Mouse (Mus musculus) duodenum, adult 2 months (tissue): ENCODE results near the gene Olfr944. TPM values are rescaled to one million over a fixed set of nuclear protein-coding genes. Genes with fewer than 3 reads are reported as not detected.

Experiments used
- polyA plus RNA-seq: library from polyadenylated mRNA; depleted of rRNA; stranded (reverse); fragments of >200 nt; gene quantifications from 2 replicates; pipeline ENCODE4 v1.2.3, GENCODE M21; 2012; ENCODE audit warnings: low replicate concordance; rRNA removed

Olfr944 gene
- polyA plus RNA-seq, result not detected in 2 replicates

DNA sequence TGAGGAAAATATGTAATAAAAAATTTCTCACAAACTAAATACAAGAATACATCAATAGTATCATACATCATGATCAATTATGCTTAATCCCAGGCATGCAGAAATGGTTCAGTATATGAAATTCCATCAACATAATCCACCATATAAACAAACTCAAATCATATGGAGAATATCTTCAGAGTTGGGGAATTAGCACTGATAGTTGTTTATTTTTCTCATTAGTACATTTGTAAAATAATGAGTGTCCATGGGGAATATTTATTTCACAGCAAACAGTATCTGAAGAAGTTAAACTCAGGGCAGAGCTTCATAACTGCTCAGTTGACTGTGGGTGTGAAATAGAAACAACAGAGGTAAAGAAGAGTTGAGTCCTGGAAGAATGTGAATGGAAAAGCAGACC lies at the start of gene Olfr944:
Gene Olfr944 (plus strand): TSS at position 301 of the 400 bp plus-strand sequence.

DNA sequence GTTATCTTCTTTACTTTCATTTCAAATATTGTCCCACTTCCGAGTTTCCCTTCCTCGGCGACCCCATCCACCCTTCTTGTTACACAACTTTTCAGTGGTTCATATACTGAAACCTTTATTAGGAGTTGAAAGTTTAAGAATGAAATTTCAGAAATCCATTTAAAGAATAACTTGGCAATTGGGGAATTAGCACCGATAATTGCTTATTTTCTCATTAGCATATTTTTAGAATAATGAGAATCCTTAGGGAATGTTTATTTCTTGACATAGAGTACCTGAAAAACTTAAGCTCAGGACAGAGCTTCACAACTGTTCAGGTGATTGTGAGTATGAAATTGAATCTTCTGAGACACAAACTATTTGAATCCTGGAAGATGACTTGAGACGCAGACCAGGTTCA lies 35.7 kb upstream of the Olfr944 start, which contains the start of gene Olfr943:
Gene Olfr943 (plus strand): TSS at position 301 of the 400 bp plus-strand sequence.

GRCm38 (mm10) chr9:39249894-39250293 lies 48.2 kb downstream of the Olfr944 start, which contains the start of gene Olfr1537:
Olfr1537 (minus strand) TSS chr9:39249994.

Other genes starting within 250 kb of the Olfr944 start
- gene Olfr933, start 229.6 kb upstream of the Olfr944 start, polyA plus RNA-seq, result not detected in 2 replicates
- not detected in 2 replicates for gene Olfr934, start 213.6 kb upstream of the Olfr944 start, polyA plus RNA-seq
- gene Olfr935, start 202.2 kb upstream of the Olfr944 start, polyA plus RNA-seq, result not detected in 2 replicates
- not detected in 2 replicates for gene Olfr146, start 178.5 kb upstream of the Olfr944 start, polyA plus RNA-seq
- gene Olfr937, start 137.0 kb upstream of the Olfr944 start, polyA plus RNA-seq, result not detected in 2 replicates
- gene Olfr938, start 123.0 kb upstream of the Olfr944 start, polyA plus RNA-seq, result not detected in 2 replicates
- gene Olfr27, start 73.8 kb upstream of the Olfr944 start, polyA plus RNA-seq, result not detected in 2 replicates
- gene Olfr943, start 35.6 kb upstream of the Olfr944 start, polyA plus RNA-seq, result not detected in 2 replicates
- gene Olfr1537, start 48.1 kb downstream of the Olfr944 start, polyA plus RNA-seq, result not detected in 2 replicates
- gene Olfr945, start 74.9 kb downstream of the Olfr944 start, polyA plus RNA-seq, result not detected in 2 replicates
- not detected in 2 replicates for gene Olfr948, start 124.1 kb downstream of the Olfr944 start, polyA plus RNA-seq
- not detected in 2 replicates for gene Olfr951, start 185.5 kb downstream of the Olfr944 start, polyA plus RNA-seq
- gene Olfr952, start 225.2 kb downstream of the Olfr944 start, polyA plus RNA-seq, result not detected in 2 replicates